Mouse (Mus musculus): ENCODE results near the gene Mfap3l. TPM values are rescaled to one million over a fixed set of nuclear protein-coding genes. Genes with fewer than 3 reads are reported as not detected.

The Mfap3l gene
- polyA plus RNA-seq, 1 experiment from 2014 or later: 0.58 TPM

GRCm38 (mm10) chr8:60661191-60661590, 28.6 kb downstream of the Mfap3l start:
- 85% methylated on average over 2 of the region's 2 CpGs for WGBS
- no peaks in the 10 kb centered on the region for H3K36me3 ChIP-seq (ENCODE audit: control insufficient read depth, insufficient read depth)
- H3K4me2 ChIP-seq (ENCODE audit: low read depth, low read length): no peak overlapping the region
- no peak overlapping the region for H3K9ac ChIP-seq (ENCODE audit: low read length)
- ATAC-seq (replicated peaks; ENCODE audit: extremely low read depth, insufficient read depth, low FRiP score): no peak
- no peak overlapping the region for H3K27ac ChIP-seq (ENCODE audit: low read length)
- H3K9me3 ChIP-seq (replicated peaks; ENCODE audit: control insufficient read depth, low read length): no peaks in the 10 kb centered on the region
- no peaks in the 10 kb centered on the region for H3K27me3 ChIP-seq (ENCODE audit: control insufficient read depth, insufficient read depth, low read length)
- H3K4me3 ChIP-seq (ENCODE audit: low read length): no peak overlapping the region
- H3K4me1 ChIP-seq (ENCODE audit: control insufficient read depth, insufficient read depth, low read length): no peaks in the 10 kb centered on the region

DNA sequence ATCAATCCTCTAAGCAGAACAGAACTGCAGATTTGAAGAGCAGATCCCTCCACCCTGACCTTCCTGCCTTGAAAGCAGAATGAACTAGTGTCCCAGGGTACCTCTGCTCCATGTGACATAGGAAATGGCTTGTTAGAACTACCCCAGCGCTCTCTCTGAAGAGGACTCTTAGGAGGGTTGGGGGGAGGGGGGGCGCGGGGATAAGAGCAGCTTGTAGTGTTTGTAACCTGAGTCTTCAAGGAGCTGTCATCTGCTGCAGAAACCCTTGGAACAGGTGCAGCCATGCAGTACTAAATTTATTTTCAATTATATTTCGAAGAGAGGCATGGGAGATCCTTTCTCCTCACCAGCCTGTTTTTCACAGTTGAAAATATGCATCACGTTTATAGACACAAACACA, 30.9 kb downstream of the Mfap3l start:
- Histone ChIP-seq H3K4me1 (ENCODE audit: control insufficient read depth, insufficient read depth, low read length) (no peaks in the 10 kb centered on the region), H3K36me3 (ENCODE audit: control insufficient read depth, insufficient read depth) (no peaks in the 10 kb centered on the region), H3K27me3 (ENCODE audit: control insufficient read depth, insufficient read depth, low read length) (no peaks in the 10 kb centered on the region), H3K9ac (ENCODE audit: low read length) (no peak overlapping the region), H3K4me3 (ENCODE audit: low read length) (no peak overlapping the region), H3K27ac (ENCODE audit: low read length) (no peak overlapping the region), H3K9me3 (replicated peaks; ENCODE audit: control insufficient read depth, low read length) (no peaks in the 10 kb centered on the region), H3K4me2 (ENCODE audit: low read depth, low read length) (no peak overlapping the region)
- ATAC-seq (replicated peaks; ENCODE audit: extremely low read depth, insufficient read depth, low FRiP score): no peak
- WGBS: 63% methylated on average over 5 of the region's 5 CpGs

GRCm38 (mm10) chr8:60665821-60666220, 33.2 kb downstream of the Mfap3l start:
- no peak for ATAC-seq (replicated peaks; ENCODE audit: extremely low read depth, insufficient read depth, low FRiP score)
- Histone ChIP-seq H3K4me3 (ENCODE audit: low read length) (no peak overlapping the region), H3K27ac (ENCODE audit: low read length) (no peak overlapping the region), H3K9ac (ENCODE audit: low read length) (no peak overlapping the region), H3K4me2 (ENCODE audit: low read depth, low read length) (no peak overlapping the region), H3K27me3 (ENCODE audit: control insufficient read depth, insufficient read depth, low read length) (no peaks in the 10 kb centered on the region), H3K4me1 (ENCODE audit: control insufficient read depth, insufficient read depth, low read length) (no peaks in the 10 kb centered on the region), H3K9me3 (replicated peaks; ENCODE audit: control insufficient read depth, low read length) (no peaks in the 10 kb centered on the region), H3K36me3 (ENCODE audit: control insufficient read depth, insufficient read depth) (no peaks in the 10 kb centered on the region)
- 72% methylated on average over 4 of the region's 4 CpGs for WGBS

GRCm38 (mm10) chr8:60666852-60667251, 34.2 kb downstream of the Mfap3l start:
- WGBS: 69% methylated on average over 3 of the region's 3 CpGs
- H3K4me1 ChIP-seq (ENCODE audit: control insufficient read depth, insufficient read depth, low read length): no peaks in the 10 kb centered on the region
- no peaks in the 10 kb centered on the region for H3K36me3 ChIP-seq (ENCODE audit: control insufficient read depth, insufficient read depth)
- no peaks in the 10 kb centered on the region for H3K27me3 ChIP-seq (ENCODE audit: control insufficient read depth, insufficient read depth, low read length)
- no peak overlapping the region for H3K4me2 ChIP-seq (ENCODE audit: low read depth, low read length)
- no peaks in the 10 kb centered on the region for H3K9me3 ChIP-seq (replicated peaks; ENCODE audit: control insufficient read depth, low read length)
- no peak for ATAC-seq (replicated peaks; ENCODE audit: extremely low read depth, insufficient read depth, low FRiP score)
- H3K9ac ChIP-seq (ENCODE audit: low read length): no peak overlapping the region
- no peak overlapping the region for H3K4me3 ChIP-seq (ENCODE audit: low read length)
- no peak overlapping the region for H3K27ac ChIP-seq (ENCODE audit: low read length)

GRCm38 (mm10) chr8:60678590-60678989, 46.0 kb downstream of the Mfap3l start:
- H3K9me3 ChIP-seq (replicated peaks; ENCODE audit: control insufficient read depth, low read length): no peaks in the 10 kb centered on the region
- ATAC-seq (replicated peaks; ENCODE audit: extremely low read depth, insufficient read depth, low FRiP score): no peak
- no peak overlapping the region for H3K27ac ChIP-seq (ENCODE audit: low read length)
- no peak overlapping the region for H3K4me3 ChIP-seq (ENCODE audit: low read length)
- no peaks in the 10 kb centered on the region for H3K4me1 ChIP-seq (ENCODE audit: control insufficient read depth, insufficient read depth, low read length)
- no peaks in the 10 kb centered on the region for H3K36me3 ChIP-seq (ENCODE audit: control insufficient read depth, insufficient read depth)
- no peak overlapping the region for H3K4me2 ChIP-seq (ENCODE audit: low read depth, low read length)
- WGBS: 81% methylated on average over 6 of the region's 6 CpGs
- no peak overlapping the region for H3K9ac ChIP-seq (ENCODE audit: low read length)
- H3K27me3 ChIP-seq (ENCODE audit: control insufficient read depth, insufficient read depth, low read length): no peaks in the 10 kb centered on the region

GRCm38 (mm10) chr8:60681811-60682210, 49.2 kb downstream of the Mfap3l start:
- H3K4me3 ChIP-seq (ENCODE audit: low read length): no peak overlapping the region
- WGBS: 73% methylated on average over 4 of the region's 4 CpGs
- no peak overlapping the region for H3K9ac ChIP-seq (ENCODE audit: low read length)
- ATAC-seq (replicated peaks; ENCODE audit: extremely low read depth, insufficient read depth, low FRiP score): no peak
- no peak overlapping the region for H3K4me2 ChIP-seq (ENCODE audit: low read depth, low read length)
- H3K27me3 ChIP-seq (ENCODE audit: control insufficient read depth, insufficient read depth, low read length): no peaks in the 10 kb centered on the region
- no peak overlapping the region for H3K27ac ChIP-seq (ENCODE audit: low read length)
- H3K4me1 ChIP-seq (ENCODE audit: control insufficient read depth, insufficient read depth, low read length): no peaks in the 10 kb centered on the region
- H3K9me3 ChIP-seq (replicated peaks; ENCODE audit: control insufficient read depth, low read length): no peaks in the 10 kb centered on the region
- no peaks in the 10 kb centered on the region for H3K36me3 ChIP-seq (ENCODE audit: control insufficient read depth, insufficient read depth)

GRCm38 (mm10) chr8:60682340-60682739, 49.7 kb downstream of the Mfap3l start:
- Histone ChIP-seq H3K9me3 (replicated peaks; ENCODE audit: control insufficient read depth, low read length) (no peaks in the 10 kb centered on the region), H3K36me3 (ENCODE audit: control insufficient read depth, insufficient read depth) (no peaks in the 10 kb centered on the region), H3K9ac (ENCODE audit: low read length) (no peak overlapping the region), H3K4me1 (ENCODE audit: control insufficient read depth, insufficient read depth, low read length) (no peaks in the 10 kb centered on the region), H3K27me3 (ENCODE audit: control insufficient read depth, insufficient read depth, low read length) (no peaks in the 10 kb centered on the region), H3K27ac (ENCODE audit: low read length) (no peak overlapping the region), H3K4me3 (ENCODE audit: low read length) (no peak overlapping the region), H3K4me2 (ENCODE audit: low read depth, low read length) (no peak overlapping the region)
- WGBS: 84% methylated on average over 2 of the region's 2 CpGs
- no peak for ATAC-seq (replicated peaks; ENCODE audit: extremely low read depth, insufficient read depth, low FRiP score)

DNA sequence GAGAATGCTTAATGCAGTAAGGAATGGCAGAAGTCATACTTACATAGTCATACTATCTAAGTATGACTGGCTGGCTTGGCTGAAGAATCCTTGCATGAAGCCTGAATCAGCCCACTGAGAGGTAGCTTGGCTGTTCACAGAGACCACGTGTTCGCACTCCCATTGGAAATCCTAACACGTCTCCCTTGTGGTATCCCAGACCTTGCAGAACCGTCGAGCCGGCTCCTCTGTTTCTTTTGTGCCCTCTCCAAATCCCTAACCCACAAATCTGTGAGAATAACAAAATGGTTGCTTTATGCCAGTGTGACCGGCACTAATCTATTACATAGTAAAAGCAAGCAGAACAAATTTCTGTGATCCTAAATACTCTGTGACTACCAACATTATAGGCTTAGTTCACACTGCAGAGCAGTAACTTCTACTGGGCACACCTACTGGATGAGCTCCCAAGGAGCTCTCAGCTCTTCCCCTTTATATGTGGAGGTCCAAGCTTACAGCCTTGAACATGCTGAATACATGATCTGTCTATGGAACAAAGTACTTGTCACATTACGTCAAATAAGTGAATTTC, 79.0 kb downstream of the Mfap3l start:
- Histone ChIP-seq H3K9ac (ENCODE audit: low read length) (no peak overlapping the region), H3K4me2 (ENCODE audit: low read depth, low read length) (no peak overlapping the region), H3K27ac (ENCODE audit: low read length) (no peak overlapping the region), H3K9me3 (replicated peaks; ENCODE audit: control insufficient read depth, low read length) (no peaks in the 10 kb centered on the region), H3K27me3 (ENCODE audit: control insufficient read depth, insufficient read depth, low read length) (no peaks in the 10 kb centered on the region), H3K36me3 (ENCODE audit: control insufficient read depth, insufficient read depth) (no peaks in the 10 kb centered on the region), H3K4me3 (ENCODE audit: low read length) (no peak overlapping the region), H3K4me1 (ENCODE audit: control insufficient read depth, insufficient read depth, low read length) (no peaks in the 10 kb centered on the region)
- ATAC-seq (replicated peaks; ENCODE audit: extremely low read depth, insufficient read depth, low FRiP score): no peak
- 85% methylated on average over 8 of the region's 8 CpGs for WGBS

GRCm38 (mm10) chr8:60714724-60715123, 82.1 kb downstream of the Mfap3l start:
- Histone ChIP-seq H3K27ac (ENCODE audit: low read length) (no peak overlapping the region), H3K4me2 (ENCODE audit: low read depth, low read length) (no peak overlapping the region), H3K4me1 (ENCODE audit: control insufficient read depth, insufficient read depth, low read length) (no peaks in the 10 kb centered on the region), H3K9ac (ENCODE audit: low read length) (no peak overlapping the region), H3K36me3 (ENCODE audit: control insufficient read depth, insufficient read depth) (no peaks in the 10 kb centered on the region), H3K4me3 (ENCODE audit: low read length) (no peak overlapping the region), H3K9me3 (replicated peaks; ENCODE audit: control insufficient read depth, low read length) (no peaks in the 10 kb centered on the region), H3K27me3 (ENCODE audit: control insufficient read depth, insufficient read depth, low read length) (no peaks in the 10 kb centered on the region)
- no peak for ATAC-seq (replicated peaks; ENCODE audit: extremely low read depth, insufficient read depth, low FRiP score)
- WGBS: 82% methylated on average over 3 of the region's 3 CpGs
